ENCODE assay signal across 15 mouse cellular contexts in the genomic region with DNA sequence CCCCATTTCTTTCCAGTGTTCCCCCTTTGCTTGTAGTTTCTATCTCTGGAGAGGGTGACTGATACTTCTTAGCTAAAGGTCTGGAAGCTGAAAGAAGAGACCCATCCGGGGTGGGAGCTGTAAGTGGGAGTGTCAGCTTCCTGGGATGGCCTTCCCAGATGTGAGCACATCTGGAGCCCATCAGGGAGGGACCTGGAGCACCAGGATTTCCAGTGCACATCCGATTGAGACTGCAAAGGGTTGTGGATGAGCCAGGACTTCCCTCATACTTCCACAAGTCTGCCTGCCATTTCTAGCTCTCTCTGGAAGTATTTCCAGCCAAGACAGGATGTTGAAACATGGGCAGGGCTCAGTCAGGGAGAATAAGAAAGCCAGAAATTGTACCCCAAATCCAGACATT. TPM values are rescaled to one million over a fixed set of nuclear protein-coding genes. Genes with fewer than 3 reads are reported as not detected.
DNase-seq lines count a peak whose midpoint lies in the region; ATAC-seq and TF ChIP-seq lines count a peak whose summit lies in the region.
"Had no signal": no experiment of that assay in that cellular context is flagged by ENCODE, and none has a peak within 500 bp of the region (broad histone marks: within the 10 kb centered on the region; RNA-seq: fewer than 3 reads in every experiment).

No protein-coding gene starts in this region.

- no peak overlapping the region for H3K9ac ChIP-seq in intestine, embryonic 15.5 days
- no peak overlapping the region for H3K9ac ChIP-seq in intestine, postnatal 0 days (ENCODE audit: low read depth, low read length)
- H3K9ac ChIP-seq in limb, embryonic 15.5 days, result no peak overlapping the region
- H3K9ac ChIP-seq: hindbrain, embryonic 13.5 days had no signal

- DNase-seq in embryo, embryonic 10.5 days (ENCODE audit: low spot score), result peak; percentile 41
- DNase-seq in gastrocnemius, postnatal 25 days, result peak; percentile 66
- no peak for DNase-seq in layer of hippocampus, postnatal 25 days (ENCODE audit: extremely low spot score in 1 of 2, low spot score in 1 of 2)
- DNase-seq in kidney, postnatal 36 days, result no peak
- no peak for DNase-seq in right cerebral cortex, postnatal 25 days
- DNase-seq: adrenal gland, adult 8-10 months; midbrain, embryonic 14.5 days; thymus, adult 18-20 months had no signal

- H3K36me3 ChIP-seq in intestine, embryonic 15.5 days, result no peaks in the 10 kb centered on the region
- no peaks in the 10 kb centered on the region for H3K36me3 ChIP-seq in intestine, postnatal 0 days (ENCODE audit: control insufficient read depth, insufficient read depth)
- H3K36me3 ChIP-seq in limb, embryonic 15.5 days, result no peaks in the 10 kb centered on the region
- H3K36me3 ChIP-seq: hindbrain, embryonic 13.5 days had no signal

- no peaks in the 10 kb centered on the region for H3K27me3 ChIP-seq in intestine, embryonic 15.5 days (replicated peaks)
- no peaks in the 10 kb centered on the region; the same call in 1 of the 2 replicates for H3K27me3 ChIP-seq in intestine, postnatal 0 days (replicated peaks; ENCODE audit: control insufficient read depth, insufficient read depth, low read length)
- H3K27me3 ChIP-seq in limb, embryonic 15.5 days, result no peaks in the 10 kb centered on the region

- peaks cover 11% of the 10 kb centered on the region; the same call in 1 of the 2 replicates for H3K4me1 ChIP-seq in intestine, embryonic 15.5 days (replicated peaks)
- H3K4me1 ChIP-seq in intestine, postnatal 0 days (replicated peaks; ENCODE audit: control insufficient read depth, insufficient read depth, low read length), result no peaks in the 10 kb centered on the region
- H3K4me1 ChIP-seq in limb, embryonic 15.5 days, result peaks cover 27% of the 10 kb centered on the region

- H3K9me3 ChIP-seq in intestine, embryonic 15.5 days, result no peaks in the 10 kb centered on the region
- H3K9me3 ChIP-seq in intestine, postnatal 0 days (ENCODE audit: control insufficient read depth), result no peaks in the 10 kb centered on the region
- no peaks in the 10 kb centered on the region for H3K9me3 ChIP-seq in limb, embryonic 15.5 days
- H3K9me3 ChIP-seq: hindbrain, embryonic 13.5 days had no signal

- 26% methylated on average over 2 of the region's 2 CpGs for WGBS in intestine, embryonic 15.5 days
- WGBS in intestine, postnatal 0 days, result 26% methylated on average over 2 of the region's 2 CpGs
- WGBS in limb, embryonic 15.5 days, result 10% methylated on average over 2 of the region's 2 CpGs

- ATAC-seq in intestine, embryonic 15.5 days, result no peak
- no peak for ATAC-seq in intestine, postnatal 0 days
- no peak for ATAC-seq in limb, embryonic 15.5 days (ENCODE audit: insufficient number of reproducible peaks, low FRiP score, low TSS enrichment, low read depth)
- ATAC-seq: CD4-positive, CD25-positive, alpha-beta regulatory T cell, adult 4 months had no signal

- H3K4me2 ChIP-seq in intestine, embryonic 15.5 days (replicated peaks), result no peak overlapping the region
- H3K4me2 ChIP-seq in intestine, postnatal 0 days (replicated peaks; ENCODE audit: low read depth), result no peak overlapping the region
- H3K4me2 ChIP-seq in limb, embryonic 15.5 days, result no peak overlapping the region
- H3K4me2 ChIP-seq: hindbrain, embryonic 13.5 days had no signal

- no peak overlapping the region for H3K4me3 ChIP-seq in intestine, embryonic 15.5 days (replicated peaks)
- H3K4me3 ChIP-seq in intestine, postnatal 0 days (ENCODE audit: low read depth, low read length), result no peak overlapping the region
- H3K4me3 ChIP-seq in limb, embryonic 15.5 days, result no peak overlapping the region
- H3K4me3 ChIP-seq: hindbrain, embryonic 13.5 days had no signal

- peak overlapping the region; percentile 27; the same call in 1 of the 2 replicates for H3K27ac ChIP-seq in intestine, embryonic 15.5 days
- H3K27ac ChIP-seq in intestine, postnatal 0 days (ENCODE audit: low read depth, low read length), result no peak overlapping the region
- peak overlapping the region; percentile 69 for H3K27ac ChIP-seq in limb, embryonic 15.5 days
- H3K27ac ChIP-seq: hindbrain, embryonic 13.5 days had no signal

- TF ChIP-seq CTCF in intestine, postnatal 0 days (IDR thresholded peaks at IDR 0.05; ENCODE audit: low read depth), result no peak

RNA-seq across cellular contexts. Expression of a gene that starts 4.6 kb away (rescaled TPM):
- polyA plus RNA-seq in intestine, embryonic 15.5 days (2015; fragmentation: Nextera tagmentation; extraction: Ambion mirVana), result 44.8 and 45.5 TPM in 2 replicates
- polyA plus RNA-seq in intestine, postnatal 0 days (2015; fragmentation: Nextera tagmentation; extraction: Ambion mirVana), result 25.0 and 25.8 TPM in 2 replicates
- total RNA-seq in gastrocnemius, postnatal 25 days (2021), result 10 to 100 TPM in 1 of 2 experiments, 1 to 10 TPM in 1; 9.5 to 15.2 TPM
- 62.0 and 64.9 TPM in 2 replicates for polyA plus RNA-seq in limb, embryonic 15.5 days (2015; fragmentation: Nextera tagmentation; extraction: Ambion mirVana)
- 1 to 10 TPM; 1.4 to 2.4 TPM for total RNA-seq in layer of hippocampus, postnatal 25 days (2021)

RNA-seq across cellular contexts. Expression of a gene that starts 31.3 kb away (rescaled TPM):
- 5.6 TPM in 2 replicates for polyA plus RNA-seq in intestine, embryonic 15.5 days (2015; fragmentation: Nextera tagmentation; extraction: Ambion mirVana)
- polyA plus RNA-seq in intestine, postnatal 0 days (2015; fragmentation: Nextera tagmentation; extraction: Ambion mirVana), result 2.9 and 3.1 TPM in 2 replicates
- total RNA-seq in gastrocnemius, postnatal 25 days (2021), result 10 to 100 TPM; 17.0 to 77.5 TPM
- 17.1 and 19.4 TPM in 2 replicates for polyA plus RNA-seq in limb, embryonic 15.5 days (2015; fragmentation: Nextera tagmentation; extraction: Ambion mirVana)
- total RNA-seq in layer of hippocampus, postnatal 25 days (2021), result 10 to 100 TPM; 40.7 to 45.0 TPM
- polyA plus RNA-seq: CD4-positive, CD25-positive, alpha-beta regulatory T cell, adult 4 months had no signal

RNA-seq across cellular contexts. Expression of a gene that starts 59.1 kb away (rescaled TPM):
- not detected in 2 replicates for polyA plus RNA-seq in intestine, embryonic 15.5 days (2015; fragmentation: Nextera tagmentation; extraction: Ambion mirVana)
- polyA plus RNA-seq in intestine, postnatal 0 days (2015; fragmentation: Nextera tagmentation; extraction: Ambion mirVana), result 0.23 TPM in 1 of 2 replicates, not detected in the other
- total RNA-seq in gastrocnemius, postnatal 25 days (2021), result not detected
- not detected in 2 replicates for polyA plus RNA-seq in limb, embryonic 15.5 days (2015; fragmentation: Nextera tagmentation; extraction: Ambion mirVana)
- total RNA-seq in layer of hippocampus, postnatal 25 days (2021), result not detected
- total RNA-seq: adrenal gland, adult 8-10 months; neutrophil, adult 5-6 weeks had no signal
- polyA plus RNA-seq: CD4-positive, CD25-positive, alpha-beta regulatory T cell, adult 4 months; hindbrain, embryonic 13.5 days; lung, embryonic 16.5 days had no signal

Comparison
In these comparisons a context has a peak if more than half of its experiments do, and no peak if none do; other contexts are left out.
1. DNase-seq: peak in embryo, embryonic 10.5 days (single experiment) and gastrocnemius, postnatal 25 days (single experiment); none in layer of hippocampus, postnatal 25 days (0 of 2), kidney, postnatal 36 days (0 of 2) and right cerebral cortex, postnatal 25 days (single experiment).